Mouse (Mus musculus) cerebellum, adult 11 months (tissue): ENCODE data around the gene Zswim8.

ENCODE experiments used
- DNase-seq: peaks from one replicate; pipeline ENCODE4 v3.0.0; 2022

Zswim8 gene

DNA sequence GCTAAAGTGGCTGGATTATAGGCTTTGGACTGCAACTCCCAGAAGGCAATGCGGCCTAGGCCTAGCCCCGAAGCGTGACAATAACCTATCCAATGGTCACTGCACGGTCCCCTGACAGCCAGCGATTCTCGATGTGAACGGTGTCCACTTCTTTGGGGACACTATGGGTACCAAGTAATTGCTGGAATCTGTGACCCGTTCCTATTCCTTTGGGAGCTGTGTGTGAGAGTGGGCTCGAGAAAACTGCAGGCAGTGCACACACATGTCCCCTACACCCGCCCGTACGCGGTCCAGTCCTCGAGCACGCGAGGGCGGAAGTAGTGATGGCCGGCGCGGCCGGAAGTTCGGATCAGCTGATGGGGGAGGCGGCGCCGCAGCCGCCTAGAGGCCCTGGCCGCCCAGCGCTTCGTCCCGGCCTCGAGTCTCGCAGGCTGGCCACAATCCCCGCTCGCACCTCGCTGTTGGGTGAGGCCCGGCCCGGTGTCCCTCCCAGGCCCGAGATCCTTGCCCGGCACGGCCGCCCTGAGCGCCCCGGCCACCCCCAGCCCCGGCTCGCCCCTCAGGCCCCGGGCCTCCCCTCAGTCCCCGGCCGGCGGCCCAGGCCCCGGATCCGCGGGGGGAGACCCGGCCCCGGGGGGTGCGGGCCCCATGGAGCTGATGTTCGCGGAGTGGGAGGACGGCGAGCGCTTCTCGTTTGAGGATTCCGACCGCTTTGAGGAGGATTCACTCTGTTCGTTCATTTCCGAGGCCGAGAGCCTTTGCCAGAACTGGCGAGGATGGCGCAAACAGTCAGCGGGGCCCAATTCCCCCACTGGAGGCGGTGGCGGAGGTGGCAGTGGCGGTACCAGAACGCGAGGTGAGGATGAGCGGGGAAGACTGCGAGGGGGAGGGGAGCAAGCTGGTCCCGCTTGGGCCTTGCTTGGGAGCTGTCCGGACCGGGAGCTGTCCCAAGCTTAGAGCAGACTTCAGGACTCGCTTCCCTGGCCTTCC lies at the start of gene Zswim8:
Gene Zswim8, plus strand, starts transcription at position 352 of the 990 bp plus-strand sequence.
- DNase-seq, result peak; percentile 86

DNA sequence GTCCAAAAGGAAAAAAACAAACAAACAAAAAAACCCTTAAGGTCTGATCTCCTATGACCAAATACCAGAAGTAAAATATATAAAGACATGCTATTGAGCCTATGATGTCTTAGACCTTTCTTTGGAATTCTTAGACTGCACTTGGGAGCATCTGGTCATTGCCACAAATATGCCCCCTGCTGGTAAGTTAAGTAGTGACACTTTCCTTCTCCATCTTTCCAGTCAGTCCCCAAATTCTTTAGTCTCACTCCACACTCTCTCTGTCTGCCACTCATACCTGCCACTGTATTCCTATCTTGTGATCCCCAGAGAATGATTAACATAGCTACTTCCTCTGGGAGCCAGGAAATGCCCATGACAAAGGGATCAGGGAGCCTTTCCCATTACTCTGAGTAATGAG lies 49.0 kb upstream of the Zswim8 start:
- DNase-seq, result no peak

DNA sequence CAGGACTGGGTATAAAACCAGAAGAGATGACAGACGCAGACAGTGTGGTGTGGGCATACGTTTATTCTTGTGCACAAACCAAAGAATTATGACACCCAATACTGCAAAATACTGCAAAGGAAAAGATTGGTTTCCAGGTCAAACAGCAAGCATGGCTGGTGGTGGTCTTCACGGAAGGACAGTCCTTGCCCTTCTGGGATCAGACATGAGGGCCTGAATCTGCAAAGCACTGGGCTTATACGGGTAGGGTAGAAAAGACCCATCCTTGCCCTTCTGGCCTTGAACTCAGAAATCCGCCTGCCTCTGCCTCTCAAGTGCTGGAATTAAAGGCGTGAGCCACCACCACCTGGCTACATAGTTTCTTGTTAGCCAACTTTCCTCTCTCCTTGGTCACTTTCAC lies 48.5 kb upstream of the Zswim8 start:
- no peak for DNase-seq

DNA sequence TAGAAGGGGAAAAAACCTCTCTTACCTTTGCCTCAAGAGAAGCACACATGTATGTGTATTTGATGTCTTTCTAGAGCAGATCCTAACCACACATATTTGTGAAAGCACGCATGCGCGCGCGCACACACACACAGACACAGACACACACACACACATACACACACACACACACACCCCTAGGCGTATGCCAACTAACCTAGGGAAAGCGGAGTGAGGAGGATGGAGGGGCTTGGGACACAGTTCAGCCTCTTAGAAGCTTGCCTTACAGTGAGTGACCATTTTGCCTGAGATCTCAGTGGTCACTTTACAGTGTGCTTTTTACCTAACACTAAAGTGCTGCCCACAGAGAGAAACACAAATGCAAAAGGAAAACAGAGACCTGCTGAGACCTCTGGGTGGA lies 47.7 kb upstream of the Zswim8 start:
- DNase-seq, result no peak

DNA sequence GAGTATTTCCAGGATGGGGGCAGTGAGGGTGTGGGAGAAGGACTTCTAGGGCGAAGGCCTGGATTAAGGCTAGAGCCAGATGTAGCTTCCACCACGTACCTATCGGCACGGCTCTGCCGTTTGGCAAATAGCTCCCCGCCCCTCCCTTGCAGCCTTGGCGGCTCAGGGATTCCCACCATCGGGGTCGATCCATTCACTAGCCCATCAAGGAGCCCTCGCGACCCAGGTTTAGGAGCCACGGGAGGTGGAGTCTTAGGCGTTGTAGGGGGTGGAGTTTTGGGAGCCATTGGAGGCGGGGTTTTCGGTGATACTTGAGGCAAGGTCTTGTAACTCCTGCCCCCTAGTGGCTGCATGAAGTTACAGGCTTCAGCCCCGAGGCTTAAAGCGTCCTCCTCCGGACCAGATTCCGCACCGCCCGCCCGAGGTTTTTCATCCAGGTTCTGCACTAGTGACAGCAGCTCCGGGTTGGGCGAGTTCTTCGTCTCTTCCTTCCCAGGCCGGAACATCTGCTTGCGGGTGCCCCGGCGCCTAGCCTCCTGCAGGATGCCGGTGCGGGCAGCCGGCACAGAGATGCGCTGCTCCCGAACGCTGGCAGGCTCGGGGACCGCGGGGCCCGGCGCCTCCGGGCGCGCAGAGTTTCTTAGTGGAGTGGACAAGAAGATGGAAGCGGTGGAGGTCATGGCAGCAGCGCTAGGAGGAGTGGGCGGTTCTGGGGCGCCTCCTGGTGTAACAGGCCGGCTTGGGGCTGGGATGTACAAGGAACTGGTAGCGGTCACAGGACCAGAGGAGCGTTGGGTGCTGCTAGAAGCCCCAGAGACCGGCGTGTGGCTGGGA lies 46.3 kb upstream of the Zswim8 start:
- peak; percentile 94 for DNase-seq

DNA sequence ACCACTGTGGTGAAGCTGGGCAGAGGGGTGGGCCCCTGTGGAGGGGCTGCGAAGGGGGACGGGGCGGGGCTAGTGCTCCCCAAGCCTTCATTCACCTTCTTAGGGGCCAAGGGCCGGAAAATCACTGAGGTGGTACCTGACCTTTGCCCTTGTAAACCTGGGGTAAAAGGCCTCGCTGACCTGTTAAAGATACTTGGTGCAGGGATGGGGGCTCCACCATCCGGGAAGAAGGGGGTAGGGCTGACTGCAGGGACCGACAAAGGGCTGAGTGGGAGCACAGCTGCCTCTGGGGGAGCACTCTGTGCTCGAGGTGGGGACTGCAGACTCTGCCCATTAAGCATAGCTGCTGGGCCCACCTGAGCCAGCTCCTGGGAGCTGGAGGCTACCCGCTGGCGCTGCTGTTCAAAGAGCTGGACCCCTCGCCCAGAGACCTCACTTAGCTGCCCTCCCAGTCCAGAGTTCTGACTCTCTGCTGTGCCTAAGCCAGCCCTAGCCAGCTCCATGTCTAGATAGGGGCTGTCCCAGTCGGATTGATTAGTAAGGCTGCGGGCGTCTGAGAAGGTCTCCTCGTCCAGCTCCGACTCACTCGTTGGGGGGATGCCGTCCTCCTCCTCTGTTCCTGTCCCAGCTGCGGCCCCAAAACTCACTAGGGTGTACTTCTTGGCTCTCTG lies 45.6 kb upstream of the Zswim8 start:
- peak; percentile 28 for DNase-seq

DNA sequence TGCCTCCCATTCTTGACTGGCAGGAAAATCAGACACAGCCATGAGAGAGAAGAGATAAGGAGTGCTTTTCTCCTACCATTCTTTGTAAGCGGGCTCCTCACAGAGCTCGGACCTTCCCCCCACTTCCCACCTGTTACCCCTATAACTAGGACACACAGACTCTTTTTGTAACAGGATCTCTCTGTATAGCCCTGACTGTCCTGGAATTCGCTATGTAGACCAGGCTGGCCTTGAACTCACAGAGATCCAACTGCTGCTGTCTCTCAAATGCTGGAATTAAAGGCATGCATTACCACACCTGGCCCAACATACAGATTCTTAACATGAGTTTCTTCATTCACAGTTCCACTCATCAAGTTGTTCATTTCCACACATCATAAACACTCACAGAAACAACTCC lies 44.6 kb upstream of the Zswim8 start:
- no peak for DNase-seq

DNA sequence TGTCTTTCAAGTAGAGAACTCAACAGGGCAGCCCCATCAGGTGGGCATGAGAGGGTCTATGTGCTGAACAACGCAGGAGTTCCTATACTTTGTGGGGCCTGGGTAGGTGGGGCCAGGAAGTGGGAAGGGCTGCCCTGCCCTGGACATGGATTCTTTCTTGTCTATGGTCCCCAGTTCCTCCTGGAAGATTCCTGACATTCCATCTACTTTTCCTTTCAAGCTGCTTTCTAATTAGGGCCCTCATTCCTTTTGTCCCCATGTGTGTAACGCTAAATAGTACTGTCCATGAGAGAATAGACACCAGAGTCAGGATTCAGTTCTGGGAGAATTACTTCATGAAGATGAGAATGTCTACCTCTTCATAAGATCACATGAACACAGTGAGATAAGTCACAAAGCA lies 43.8 kb upstream of the Zswim8 start:
- DNase-seq, result no peak

DNA sequence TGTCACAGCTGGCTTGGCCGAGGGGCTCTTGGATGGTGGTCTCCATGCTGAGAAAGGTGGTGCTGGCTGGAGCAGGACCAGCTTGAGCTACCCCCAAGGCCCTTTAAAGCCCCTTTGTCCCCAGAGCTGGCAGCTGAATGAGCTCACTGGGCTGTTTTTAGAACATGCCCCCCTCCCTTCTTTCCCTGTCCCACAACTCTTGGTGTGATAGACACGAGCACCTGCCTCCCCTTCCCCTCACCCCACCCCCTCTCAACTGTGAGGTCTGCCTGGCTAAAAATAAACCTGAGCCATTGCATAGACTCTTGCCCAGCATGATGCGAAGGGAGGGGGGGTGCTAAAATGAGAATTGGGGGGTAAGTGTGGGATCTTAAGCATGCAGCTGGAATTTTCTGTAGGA lies 42.9 kb upstream of the Zswim8 start:
- no peak for DNase-seq

DNA sequence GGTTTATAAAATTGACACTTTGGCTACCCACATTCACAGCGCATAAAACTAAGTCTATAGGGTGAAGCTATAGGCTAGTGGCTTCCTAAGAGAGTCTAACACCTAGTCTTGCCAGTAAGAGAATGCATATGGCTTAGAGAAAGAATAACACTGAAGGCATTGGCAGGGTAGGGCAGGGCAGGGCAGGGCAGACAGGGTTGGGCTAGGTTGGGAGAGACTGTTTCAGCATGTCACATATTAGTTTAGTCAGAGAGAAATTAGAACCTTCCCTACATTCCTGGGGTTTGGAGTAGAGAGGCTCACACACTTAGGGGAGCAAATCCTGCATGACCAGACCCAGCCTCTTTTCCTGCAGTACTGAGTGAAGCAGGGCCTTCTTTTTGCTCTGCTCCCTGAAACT lies 39.9 kb upstream of the Zswim8 start:
- DNase-seq, result no peak

DNA sequence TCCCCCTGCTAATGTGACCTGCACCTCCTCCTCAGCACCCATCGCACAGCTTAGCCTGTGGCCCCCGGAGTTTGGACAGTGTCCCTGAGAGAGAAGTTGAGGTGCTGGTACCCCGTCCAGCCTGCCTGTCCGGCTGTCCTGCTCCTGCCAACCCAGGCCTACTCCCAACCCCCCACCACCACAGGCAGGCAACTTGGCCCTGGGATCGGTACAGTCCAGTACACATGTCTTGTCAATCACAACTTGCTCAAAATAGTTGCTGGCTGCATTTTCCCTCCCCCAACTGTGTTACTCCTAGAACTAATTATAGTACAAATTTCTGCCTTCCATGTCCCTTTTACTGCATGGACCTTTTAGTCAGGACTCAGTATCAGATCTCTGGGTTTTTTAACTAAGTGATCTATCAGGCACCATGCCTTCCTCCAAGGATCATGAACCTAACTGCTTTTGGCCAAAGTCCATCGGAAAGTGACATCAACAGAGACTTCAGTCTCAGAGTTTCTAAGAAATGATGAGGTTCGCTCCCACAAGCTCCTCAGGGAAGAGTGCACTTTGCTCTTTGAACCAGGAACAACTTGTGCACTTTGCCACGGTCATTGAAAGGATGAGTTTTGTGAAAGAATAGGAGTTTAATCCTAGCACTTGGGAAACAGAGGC lies 39.1 kb upstream of the Zswim8 start, which contains the start of gene Synpo2l:
Gene Synpo2l, minus strand, starts transcription at position 201 of the 657 bp plus-strand sequence.
- no peak for DNase-seq

DNA sequence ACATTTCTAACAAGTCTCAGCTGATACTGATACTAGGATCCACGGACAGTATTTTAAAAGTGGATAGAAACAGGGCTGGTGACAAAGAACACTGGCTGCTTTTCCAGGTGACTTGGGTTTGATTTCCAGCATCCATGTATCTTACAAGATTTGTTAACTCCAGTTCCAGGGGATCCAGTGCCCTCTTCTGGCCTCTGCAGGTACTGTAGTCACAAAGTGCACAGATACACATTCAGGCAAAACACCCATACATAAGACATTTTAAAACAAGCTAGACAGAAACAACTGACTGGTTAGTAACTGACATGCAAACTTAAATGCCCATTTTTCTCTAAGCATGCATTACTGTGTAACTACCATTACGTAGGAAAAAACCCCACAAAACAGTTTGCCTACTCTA lies 34.4 kb upstream of the Zswim8 start:
- no peak for DNase-seq

DNA sequence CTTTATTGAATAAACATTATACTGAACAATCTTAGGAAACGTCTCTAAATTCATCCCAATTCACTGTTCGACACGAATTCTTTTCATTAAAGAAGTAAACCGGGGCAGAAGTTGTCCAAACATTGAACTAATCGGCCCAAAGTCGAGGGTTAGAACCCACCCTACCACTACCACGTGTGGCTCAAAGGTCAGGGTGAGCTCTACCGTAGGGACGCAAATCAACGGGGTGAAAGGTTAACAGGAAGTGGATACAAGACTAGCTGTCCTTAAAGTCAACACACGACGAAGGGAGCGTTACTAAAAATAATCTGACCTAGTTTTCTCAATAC lies 33.7 kb upstream of the Zswim8 start:
- DNase-seq, result peak; percentile 56

DNA sequence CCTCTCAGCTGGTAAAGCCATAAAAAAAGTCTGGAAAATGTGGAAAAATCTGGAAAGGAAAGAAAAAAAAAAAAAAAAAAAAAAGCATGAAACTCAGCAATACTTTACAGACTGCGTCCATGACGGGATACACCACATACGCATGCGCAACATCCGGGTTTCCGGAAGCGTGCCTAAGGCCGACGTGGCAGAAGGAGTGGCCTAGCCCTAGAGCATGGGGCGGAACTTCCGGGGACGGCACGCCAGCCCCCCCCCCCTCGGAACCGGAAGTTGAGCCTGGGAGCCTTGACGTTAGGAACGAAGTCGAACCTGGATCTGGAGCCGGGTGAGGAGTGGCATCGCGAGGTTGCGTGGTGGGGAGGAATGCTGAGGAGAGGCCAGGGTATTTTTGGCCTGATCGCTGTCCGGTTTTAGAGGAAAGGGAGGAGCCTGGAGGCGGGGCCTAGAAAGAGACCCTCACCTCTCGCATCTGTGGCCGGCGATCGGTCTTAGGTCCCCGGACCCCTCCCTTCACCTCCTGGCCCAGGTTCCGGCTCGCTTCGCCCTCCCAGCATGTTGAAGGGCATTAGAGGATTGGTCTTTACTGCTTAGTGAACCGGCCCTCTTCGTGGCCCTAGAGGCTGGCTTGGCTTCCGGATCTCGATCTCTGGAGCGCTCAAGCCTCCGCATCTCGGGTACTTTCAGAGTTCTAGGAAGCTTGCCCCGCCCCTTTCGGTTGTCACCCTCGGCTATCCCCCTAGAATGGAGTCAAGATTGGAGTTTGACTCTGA lies 33.1 kb upstream of the Zswim8 start, which contains the start of gene Sec24c:
Gene Sec24c, plus strand, starts transcription at position 245 of the 770 bp plus-strand sequence.
- peak; percentile 95 for DNase-seq

DNA sequence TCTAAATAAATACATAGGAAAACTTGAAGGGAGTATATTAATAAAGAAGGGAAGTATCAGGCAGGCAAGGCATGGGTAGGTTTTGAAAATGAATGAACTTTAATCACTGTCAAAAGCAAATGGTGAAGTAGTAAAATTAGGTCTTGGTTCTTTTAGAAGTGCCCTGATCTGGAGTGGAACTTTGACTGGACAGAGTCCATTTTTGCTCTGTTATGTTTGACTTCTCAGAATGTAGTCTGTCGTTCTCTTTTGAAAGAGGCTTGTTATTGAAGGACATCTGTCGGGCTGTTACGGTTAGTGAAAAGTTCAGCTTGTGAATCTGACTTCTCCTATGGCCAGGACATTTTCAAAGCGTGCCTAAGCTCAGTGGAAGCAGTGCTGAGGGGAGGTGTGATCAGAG lies 29.4 kb upstream of the Zswim8 start:
- no peak for DNase-seq

DNA sequence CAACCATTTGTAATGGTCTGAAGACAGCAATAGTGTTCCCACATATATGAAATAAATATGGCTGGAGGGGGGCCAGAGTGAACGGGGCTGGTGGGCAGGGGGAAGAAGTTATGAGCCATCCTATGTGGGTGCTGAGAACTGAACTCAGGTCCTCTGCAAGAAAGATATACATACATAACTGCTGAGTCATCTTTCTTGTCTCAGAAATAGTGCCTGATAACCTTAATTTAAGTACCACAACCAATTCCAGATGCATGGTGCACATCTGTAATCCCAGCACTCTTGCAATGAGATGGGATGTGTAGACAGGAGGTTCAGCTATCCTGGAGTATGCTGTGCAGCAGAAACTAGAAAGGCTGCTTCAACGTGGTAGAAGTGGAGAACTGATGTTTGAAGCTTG lies 25.6 kb upstream of the Zswim8 start:
- DNase-seq, result no peak

DNA sequence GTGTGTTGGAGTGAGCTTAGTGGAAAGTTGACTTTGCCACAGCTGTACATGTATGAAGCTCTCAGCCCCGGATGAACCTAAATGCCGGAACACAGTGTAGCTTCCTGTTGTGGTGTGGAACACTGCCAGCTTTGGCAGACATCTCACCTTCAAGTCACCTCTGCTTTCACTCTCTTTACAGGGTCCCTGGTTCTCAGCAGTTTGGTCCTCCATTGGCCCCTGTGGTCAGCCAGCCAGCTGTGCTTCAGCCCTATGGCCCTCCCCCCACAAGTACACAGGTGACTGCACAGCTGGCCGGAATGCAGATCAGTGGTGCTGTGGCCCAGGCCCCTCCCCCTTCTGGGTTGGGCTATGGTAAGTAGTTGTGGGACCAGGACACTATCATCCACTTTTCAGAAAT lies 24.9 kb upstream of the Zswim8 start:
- DNase-seq, result no peak

DNA sequence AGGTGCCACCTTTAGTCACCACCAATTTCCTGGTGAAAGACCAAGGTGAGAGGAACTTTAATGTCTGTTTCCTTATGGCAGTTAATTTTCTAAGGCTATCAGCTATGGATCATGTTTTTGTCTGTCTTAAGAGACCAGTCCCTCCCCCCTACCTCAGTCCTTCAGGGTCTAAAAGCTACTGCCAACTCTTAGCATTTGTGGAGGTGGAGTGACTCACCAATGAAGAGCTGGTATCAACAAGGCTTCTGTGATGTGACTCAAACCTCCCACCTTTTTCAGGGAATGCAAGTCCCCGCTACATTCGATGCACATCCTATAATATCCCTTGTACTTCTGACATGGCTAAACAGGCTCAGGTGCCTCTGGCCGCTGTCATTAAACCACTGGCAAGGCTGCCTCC lies 20.8 kb upstream of the Zswim8 start:
- DNase-seq, result no peak

DNA sequence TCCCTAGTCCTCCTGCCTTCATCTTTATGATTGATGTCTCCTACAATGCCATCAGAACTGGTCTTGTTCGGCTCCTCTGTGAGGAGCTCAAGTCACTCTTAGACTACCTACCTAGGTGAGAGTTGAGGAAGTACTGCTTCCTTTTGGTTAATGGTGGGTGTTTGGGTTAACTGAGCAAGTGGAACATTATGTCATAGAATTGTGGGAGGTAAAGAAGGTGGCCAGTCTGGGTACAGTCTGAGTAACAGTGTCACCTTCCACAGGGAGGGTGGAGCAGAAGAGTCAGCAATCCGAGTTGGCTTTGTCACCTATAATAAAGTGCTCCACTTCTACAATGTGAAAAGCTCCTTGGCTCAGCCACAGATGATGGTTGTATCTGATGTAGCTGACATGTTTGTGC lies 18.3 kb upstream of the Zswim8 start:
- DNase-seq, result no peak

DNA sequence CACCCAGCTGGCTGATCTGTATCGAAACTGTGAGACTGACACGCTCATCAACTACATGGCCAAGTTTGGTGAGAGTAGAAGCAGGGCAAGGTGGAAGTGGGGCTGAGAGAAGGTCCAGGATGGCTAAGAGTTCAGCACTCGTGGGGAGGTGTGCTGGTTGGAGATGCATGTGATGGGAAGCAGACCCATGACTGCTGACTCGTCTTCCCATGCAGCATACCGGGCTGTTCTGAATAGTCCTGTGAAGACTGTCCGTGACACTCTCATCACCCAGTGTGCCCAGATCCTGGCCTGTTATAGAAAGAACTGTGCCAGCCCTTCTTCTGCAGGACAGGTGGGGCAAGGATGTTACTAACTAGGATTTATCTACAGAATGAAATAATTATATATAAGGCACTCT lies 15.6 kb upstream of the Zswim8 start:
- DNase-seq, result no peak

DNA sequence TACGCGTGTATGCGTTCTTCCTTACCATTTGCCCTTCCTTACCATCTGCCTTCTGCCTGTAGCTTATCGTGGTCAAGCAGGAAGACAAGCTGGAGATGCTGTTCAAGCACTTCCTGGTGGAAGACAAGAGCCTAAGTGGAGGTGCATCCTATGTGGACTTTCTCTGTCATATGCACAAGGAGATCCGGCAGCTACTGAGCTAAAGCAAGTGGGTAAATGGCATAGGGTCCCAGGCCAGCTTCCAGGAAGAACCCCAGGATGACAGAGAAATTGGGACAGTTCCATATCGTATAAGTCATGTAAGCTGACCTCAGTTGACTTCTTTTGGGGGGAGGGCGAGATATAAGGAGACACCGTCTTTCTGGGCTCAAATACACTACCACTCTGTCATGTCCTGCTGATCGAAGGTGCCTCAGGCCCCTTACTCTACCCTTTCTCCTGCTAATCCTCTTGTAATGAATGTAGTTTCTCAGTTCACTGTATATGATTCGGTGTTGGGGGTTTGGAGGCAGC lies 13.7 kb upstream of the Zswim8 start:
- no peak for DNase-seq
